Mouse (Mus musculus): Measurements from ENCODE around the gene Flna.

DNA sequence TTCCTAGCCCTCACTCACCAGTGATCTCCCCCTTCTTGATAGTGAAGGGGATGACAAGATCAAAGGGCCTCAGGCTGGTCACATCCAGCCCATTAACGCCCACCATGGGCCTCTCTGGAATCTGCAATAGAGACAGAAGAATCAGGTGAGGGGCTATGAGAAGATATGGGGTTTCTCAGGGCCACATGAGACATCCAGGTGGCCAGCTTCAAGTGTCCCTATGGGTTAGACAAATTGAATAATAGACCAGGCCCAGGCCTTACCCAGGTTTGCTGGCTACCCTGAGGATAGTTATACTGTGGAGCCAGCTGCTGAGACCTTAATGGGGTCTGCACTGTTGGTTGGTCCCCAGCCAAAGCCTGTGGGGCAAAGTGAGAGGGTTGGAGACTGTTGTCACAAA, 19.6 kb downstream of the Flna start:
- TF ChIP-seq CTCF (conservative IDR thresholded peaks at IDR 0.05; ENCODE audit: insufficient read depth, insufficient read length, low read depth, low read length): no peak
- TF ChIP-seq POLR2A (IDR thresholded peaks at IDR 0.05; ENCODE audit: low read depth, low read length): no peak
